Mouse (Mus musculus) lung, adult 2 months (tissue): Measurements from ENCODE around the gene Mfge8.

ENCODE experiments used
- CTCF ChIP-seq: fragments of 200-500 bp; IDR thresholded peaks from 2 replicates; pipeline ENCODE4 v1.5.1; 2011; ENCODE audit warnings: mild to moderate bottlenecking, low read length, control low read depth; ENCODE audit not compliant: insufficient read depth
- POLR2A ChIP-seq: fragments of 200-500 bp; IDR thresholded peaks from 2 replicates; pipeline ENCODE4 v1.6.1; 2011; ENCODE audit warnings: low read depth, mild to moderate bottlenecking, control low read depth, low read length, borderline replicate concordance; ENCODE audit errors: extremely low read depth

- no peak for TF ChIP-seq CTCF
- TF ChIP-seq POLR2A, result no peak
Measured at GRCm38 (mm10) chr7:79189211-79189610, 40.4 kb upstream of the Mfge8 start.
